Mouse (Mus musculus) liver, postnatal 0 days (tissue): ENCODE results near the gene Polr1e.

Experiments used
- CTCF ChIP-seq: sonication (generic); IDR thresholded peaks from 2 replicates; pipeline ENCODE4 v1.5.1; 2016; ENCODE audit warnings: antibody characterized with exemption, low read depth
- EP300 ChIP-seq: IDR thresholded peaks from 2 replicates; pipeline ENCODE4 v1.6.1; 2016; ENCODE audit warnings: antibody characterized with exemption, low read depth, mild to moderate bottlenecking

GRCm38 (mm10) chr4:44978175-44978574 is 40.2 kb upstream of the Polr1e start:
- TF ChIP-seq CTCF (no peak), EP300 (peak; percentile 56)
